Mouse (Mus musculus): ENCODE measurements around the gene Btbd35f20. TPM values are rescaled to one million over a fixed set of nuclear protein-coding genes. Genes with fewer than 3 reads are reported as not detected.

Gene Btbd35f20
- not detected for polyA plus RNA-seq (2017; shearing (Covaris generic))

GRCm38 (mm10) chrX:4291145-4291544 lies at the start of gene Btbd35f20:
Gene Btbd35f20, minus strand, starts transcription at chrX:4291245.

Other genes starting within 250 kb of the Btbd35f20 start
- gene Btbd35f28, start 94.7 kb downstream of the Btbd35f20 start, polyA plus RNA-seq (2017; shearing (Covaris generic)) = under 1 TPM in 1 of 2 experiments, not detected in 1; 0.55 TPM
- not detected for gene Btbd35f17, start 79.4 kb upstream of the Btbd35f20 start, polyA plus RNA-seq (2017; shearing (Covaris generic))

All from inflammation-experienced regulatory T-cells (primary cell).